Mouse (Mus musculus) stomach, postnatal 0 days (tissue): ENCODE data around the gene Rae1.

Experiments used
- CTCF ChIP-seq: IDR thresholded peaks from 2 replicates; pipeline ENCODE4 v1.5.1; 2016; ENCODE audit warnings: antibody characterized with exemption, low read depth, mild to moderate bottlenecking, moderate library complexity
- EP300 ChIP-seq: optimal IDR thresholded peaks from 2 replicates; pipeline ENCODE3; 2016; ENCODE audit warnings: antibody characterized with exemption

- no peak for TF ChIP-seq CTCF
- no peak for TF ChIP-seq EP300
Observed at GRCm38 (mm10) chr2:173017940-173018339, 18.0 kb downstream of the Rae1 start.
